Comparison of ENCODE assay signal across 14 mouse cellular contexts in genomic region chr11:75552906-75553482, GRCm38 (mm10). TPM values are rescaled to one million over a fixed set of nuclear protein-coding genes. Genes with fewer than 3 reads are reported as not detected.
DNase-seq lines count a peak whose midpoint lies in the region; ATAC-seq and TF ChIP-seq lines count a peak whose summit lies in the region.
"Had no signal": no experiment of that assay in that cellular context is flagged by ENCODE, and none has a peak within 500 bp of the region (broad histone marks: within the 10 kb centered on the region; RNA-seq: fewer than 3 reads in every experiment).

No protein-coding gene starts in this region.

- no peak overlapping the region; the same call in 1 of the 2 replicates for H3K9ac ChIP-seq in heart, embryonic 11.5 days (ENCODE audit: low read depth, low read length)
- H3K9ac ChIP-seq in limb, embryonic 15.5 days: no peak overlapping the region
- H3K9ac ChIP-seq: midbrain, embryonic 12.5 days had no signal

- H3K27me3 ChIP-seq in heart, embryonic 11.5 days (ENCODE audit: control insufficient read depth, insufficient read depth, low read length): no peaks in the 10 kb centered on the region
- no peaks in the 10 kb centered on the region for H3K27me3 ChIP-seq in limb, embryonic 15.5 days
- H3K27me3 ChIP-seq: forebrain, embryonic 13.5 days; midbrain, embryonic 12.5 days; Patski had no signal

- H3K4me2 ChIP-seq in heart, embryonic 11.5 days: no peak overlapping the region
- H3K4me2 ChIP-seq in limb, embryonic 15.5 days: no peak overlapping the region
- H3K4me2 ChIP-seq: forebrain, embryonic 13.5 days; midbrain, embryonic 12.5 days had no signal

- peaks cover 23% of the 10 kb centered on the region for H3K4me1 ChIP-seq in heart, embryonic 11.5 days (ENCODE audit: control insufficient read depth, insufficient read depth, low read length)
- H3K4me1 ChIP-seq in limb, embryonic 15.5 days: peaks cover 33% of the 10 kb centered on the region

- peak overlapping the region; percentile 18; the same call in 1 of the 2 replicates for H3K27ac ChIP-seq in heart, embryonic 11.5 days (ENCODE audit: low read depth, low read length)
- peak overlapping the region; percentile 83 for H3K27ac ChIP-seq in layer of hippocampus, adult 2 months
- peak overlapping the region; percentile 79 for H3K27ac ChIP-seq in limb, embryonic 15.5 days

- DNase-seq in heart, adult 8-10 months (ENCODE audit: low spot score): no peak
- DNase-seq in layer of hippocampus, adult 2 months (ENCODE audit: low spot score in 2 of 2): no peak
- DNase-seq in layer of hippocampus, adult 18-20 months (ENCODE audit: low spot score in 2 of 2): no peak
- DNase-seq in adipocyte (ENCODE audit: low spot score): peak; percentile 61
- no peak for DNase-seq in B cell, adult 2 months
- DNase-seq: adrenal gland, postnatal 10 days; right cerebral cortex, postnatal 4 days had no signal

- no peak for ATAC-seq in heart, embryonic 11.5 days (replicated peaks; ENCODE audit: insufficient number of reproducible peaks, low FRiP score, low TSS enrichment)
- ATAC-seq in limb, embryonic 15.5 days (ENCODE audit: insufficient number of reproducible peaks, low FRiP score, low TSS enrichment, low read depth): no peak
- ATAC-seq in megakaryocyte-erythroid progenitor cell, adult 5-6 weeks (replicated peaks; ENCODE audit: low FRiP score, low TSS enrichment, poor library complexity, severe bottlenecking): no peak
- ATAC-seq: forebrain, embryonic 13.5 days; inflammation-experienced regulatory T-cells, adult 6 months; Patski had no signal

- WGBS in heart, embryonic 11.5 days (ENCODE audit: insufficient replicate concordance): 43% methylated on average over 7 of the region's 7 CpGs
- WGBS in limb, embryonic 15.5 days: 29% methylated on average over 7 of the region's 7 CpGs

- H3K36me3 ChIP-seq in heart, embryonic 11.5 days (ENCODE audit: control insufficient read depth, insufficient read depth, low read length): 0 out of 2 replicates have a peak, but pooled peaks cover under 1% of the 10 kb centered on the region
- H3K36me3 ChIP-seq in limb, embryonic 15.5 days: no peaks in the 10 kb centered on the region

- H3K9me3 ChIP-seq in heart, embryonic 11.5 days (replicated peaks; ENCODE audit: control insufficient read depth, low read length): no peaks in the 10 kb centered on the region
- no peaks in the 10 kb centered on the region for H3K9me3 ChIP-seq in limb, embryonic 15.5 days
- H3K9me3 ChIP-seq: midbrain, embryonic 12.5 days had no signal

- TF ChIP-seq CTCF in layer of hippocampus, adult 2 months (conservative IDR thresholded peaks at IDR 0.05): no peak

- no peak overlapping the region for H3K4me3 ChIP-seq in heart, embryonic 11.5 days (ENCODE audit: low read depth, low read length)
- no peak overlapping the region for H3K4me3 ChIP-seq in layer of hippocampus, adult 2 months
- H3K4me3 ChIP-seq in limb, embryonic 15.5 days: no peak overlapping the region
- H3K4me3 ChIP-seq: forebrain, embryonic 13.5 days; midbrain, embryonic 12.5 days had no signal

RNA-seq across cellular contexts. Expression of gene Slc43a2, which starts 21.5 kb away (rescaled TPM):
- 2.7 and 4.2 TPM in 2 replicates for polyA plus RNA-seq in heart, embryonic 11.5 days (2014; fragmentation: Nextera tagmentation; extraction: Ambion mirVana)
- total RNA-seq in heart, adult 8-10 months (2022): 10 to 100 TPM; 13.2 to 22.8 (median 20.1) TPM
- total RNA-seq in layer of hippocampus, adult 2 months (2021): 10 to 100 TPM; 43.0 to 53.4 TPM
- total RNA-seq in layer of hippocampus, adult 18-20 months (2021): 10 to 100 TPM; 44.2 to 51.3 TPM
- 2.6 and 3.6 TPM in 2 replicates for polyA plus RNA-seq in limb, embryonic 15.5 days (2015; fragmentation: Nextera tagmentation; extraction: Ambion mirVana)
- total RNA-seq in megakaryocyte-erythroid progenitor cell, adult 5-6 weeks (2014; fragmentation: Nextera tagmentation): 1.2 and 2.2 TPM in 2 replicates
- total RNA-seq in megakaryocyte-erythroid progenitor cell, adult 5-6 weeks (2017): 1.9 and 2.9 TPM in 2 replicates

RNA-seq across cellular contexts. Expression of gene Pitpna, which starts 34.9 kb away (rescaled TPM):
- polyA plus RNA-seq in heart, embryonic 11.5 days (2014; fragmentation: Nextera tagmentation; extraction: Ambion mirVana): 57.1 and 59.7 TPM in 2 replicates
- 100 to 1,000 TPM in 3 of 4 experiments, 10 to 100 TPM in 1; 89.5 to 110 (median 105) TPM for total RNA-seq in heart, adult 8-10 months (2022)
- total RNA-seq in layer of hippocampus, adult 2 months (2021): 100 to 1,000 TPM; 269 to 283 TPM
- total RNA-seq in layer of hippocampus, adult 18-20 months (2021): 100 to 1,000 TPM; 279 to 288 TPM
- 61.4 and 65.4 TPM in 2 replicates for polyA plus RNA-seq in limb, embryonic 15.5 days (2015; fragmentation: Nextera tagmentation; extraction: Ambion mirVana)
- total RNA-seq in megakaryocyte-erythroid progenitor cell, adult 5-6 weeks (2014; fragmentation: Nextera tagmentation): 69.0 and 96.5 TPM in 2 replicates
- total RNA-seq in megakaryocyte-erythroid progenitor cell, adult 5-6 weeks (2017): 46.2 and 58.2 TPM in 2 replicates

RNA-seq across cellular contexts. Expression of gene Scarf1, which starts 39.7 kb away (rescaled TPM):
- 7.6 and 8.7 TPM in 2 replicates for polyA plus RNA-seq in heart, embryonic 11.5 days (2014; fragmentation: Nextera tagmentation; extraction: Ambion mirVana)
- total RNA-seq in heart, adult 8-10 months (2022): 1 to 10 TPM; 6.3 to 8.5 (median 7.4) TPM
- 1 to 10 TPM; 1.3 TPM for total RNA-seq in layer of hippocampus, adult 2 months (2021)
- 1 to 10 TPM; 1.0 to 1.1 TPM for total RNA-seq in layer of hippocampus, adult 18-20 months (2021)
- 7.1 and 8.2 TPM in 2 replicates for polyA plus RNA-seq in limb, embryonic 15.5 days (2015; fragmentation: Nextera tagmentation; extraction: Ambion mirVana)
- total RNA-seq in megakaryocyte-erythroid progenitor cell, adult 5-6 weeks (2014; fragmentation: Nextera tagmentation): 1.0 TPM in 1 of 2 replicates, not detected in the other
- total RNA-seq in megakaryocyte-erythroid progenitor cell, adult 5-6 weeks (2017): 0.65 TPM in 1 of 2 replicates, not detected in the other

RNA-seq across cellular contexts. Expression of gene Rilp, which starts 43.1 kb away (rescaled TPM):
- 0.94 and 2.0 TPM in 2 replicates for polyA plus RNA-seq in heart, embryonic 11.5 days (2014; fragmentation: Nextera tagmentation; extraction: Ambion mirVana)
- 10 to 100 TPM; 47.8 to 61.5 (median 56.2) TPM for total RNA-seq in heart, adult 8-10 months (2022)
- 1 to 10 TPM; 1.6 to 1.7 TPM for total RNA-seq in layer of hippocampus, adult 2 months (2021)
- 1 to 10 TPM in 1 of 2 experiments, under 1 TPM in 1; 0.74 to 1.5 TPM for total RNA-seq in layer of hippocampus, adult 18-20 months (2021)
- polyA plus RNA-seq in limb, embryonic 15.5 days (2015; fragmentation: Nextera tagmentation; extraction: Ambion mirVana): 0.45 and 0.73 TPM in 2 replicates
- total RNA-seq in megakaryocyte-erythroid progenitor cell, adult 5-6 weeks (2014; fragmentation: Nextera tagmentation): 1.5 TPM in 1 of 2 replicates, not detected in the other
- 0.72 TPM in 1 of 2 replicates, not detected in the other for total RNA-seq in megakaryocyte-erythroid progenitor cell, adult 5-6 weeks (2017)
- polyA plus RNA-seq: inflammation-experienced regulatory T-cells, adult 6 months had no signal

Comparison
In these comparisons a context has a peak if more than half of its experiments do, and no peak if none do; other contexts are left out.
1. H3K27ac ChIP-seq: peak in every context shown above with its lines; median percentile 83 in layer of hippocampus, adult 2 months; 79 in limb, embryonic 15.5 days; 18 in heart, embryonic 11.5 days.